Mouse (Mus musculus) adrenal gland, adult 2 months (tissue): ENCODE measurements at regions not wholly inside any gene's neighbourhood (a gene's known extent, or its start where the extent isn't known, plus 50 kb on each side); places are given as distances from the start of the nearest gene placed in this dataset.

Source experiments
- DNase-seq: peaks from one replicate; pipeline ENCODE4 v3.0.0; 2021

DNA sequence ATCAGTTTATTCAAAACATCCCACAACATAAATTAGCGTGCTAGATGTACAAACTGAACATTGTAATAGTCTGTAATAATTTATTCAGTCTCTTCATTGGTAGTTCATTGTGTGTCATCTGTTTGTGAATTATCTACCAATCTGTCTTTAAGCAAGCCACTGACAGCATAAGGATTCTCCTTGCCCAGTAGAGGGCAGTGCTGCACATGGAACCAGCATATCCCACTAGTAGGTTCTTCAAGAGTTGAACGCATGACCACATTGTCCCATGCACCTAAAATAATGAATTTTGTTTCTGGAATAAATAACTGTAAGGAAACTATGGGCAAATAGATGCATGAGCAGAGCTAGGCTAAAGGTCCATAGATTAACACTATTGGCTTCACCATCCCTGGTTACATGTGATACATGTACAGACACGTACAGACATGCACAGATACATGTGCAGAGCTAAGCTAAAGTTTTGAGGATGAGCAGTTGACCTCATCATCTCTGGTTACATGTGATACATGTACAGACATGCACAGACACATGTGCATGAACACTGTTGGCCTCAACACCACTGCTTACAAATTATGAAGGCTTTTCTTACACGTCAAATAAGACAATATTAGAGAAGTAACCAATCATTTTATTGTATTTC lies 143.0 kb upstream of the Ctnnd2 start:
- DNase-seq, result peak; percentile 20

DNA sequence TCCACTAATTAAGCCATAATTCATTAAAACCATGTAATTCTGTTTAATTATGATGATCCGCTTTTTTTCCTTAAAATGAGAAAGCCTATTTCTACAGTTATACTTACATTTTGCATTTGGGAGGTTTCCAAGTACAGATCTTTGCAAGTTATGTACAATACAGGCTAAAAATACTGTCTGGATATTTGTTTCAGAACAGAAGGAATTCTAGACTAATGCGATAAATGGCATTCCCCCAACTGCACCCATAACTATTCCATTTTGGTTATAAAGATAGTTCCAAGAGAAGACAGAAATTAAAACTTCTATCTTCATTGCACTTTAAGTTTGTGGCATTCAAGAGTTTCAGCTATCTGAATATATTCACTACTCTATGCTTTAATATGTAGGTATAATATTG lies 137.0 kb upstream of the Ctnnd2 start:
- DNase-seq, result no peak

DNA sequence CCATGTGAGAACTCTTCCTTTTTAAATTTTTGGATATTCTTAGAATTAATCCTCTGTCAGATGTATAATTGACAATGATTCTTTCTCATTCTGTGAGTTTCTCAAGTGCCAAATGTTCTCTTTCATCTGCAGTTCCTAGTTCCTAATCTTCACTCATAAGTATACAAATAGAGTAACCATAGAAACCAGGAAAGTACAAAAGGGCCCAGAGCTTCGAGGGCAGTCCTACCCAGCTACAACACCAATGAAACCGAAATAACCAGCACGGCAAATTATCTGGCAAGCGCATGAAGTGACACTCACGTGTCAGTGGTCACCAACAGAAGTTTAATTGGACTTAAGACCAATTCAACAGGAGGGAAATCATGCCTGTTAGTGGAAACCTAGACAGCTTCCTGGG lies 121.5 kb upstream of the Ctnnd2 start:
- DNase-seq, result no peak

DNA sequence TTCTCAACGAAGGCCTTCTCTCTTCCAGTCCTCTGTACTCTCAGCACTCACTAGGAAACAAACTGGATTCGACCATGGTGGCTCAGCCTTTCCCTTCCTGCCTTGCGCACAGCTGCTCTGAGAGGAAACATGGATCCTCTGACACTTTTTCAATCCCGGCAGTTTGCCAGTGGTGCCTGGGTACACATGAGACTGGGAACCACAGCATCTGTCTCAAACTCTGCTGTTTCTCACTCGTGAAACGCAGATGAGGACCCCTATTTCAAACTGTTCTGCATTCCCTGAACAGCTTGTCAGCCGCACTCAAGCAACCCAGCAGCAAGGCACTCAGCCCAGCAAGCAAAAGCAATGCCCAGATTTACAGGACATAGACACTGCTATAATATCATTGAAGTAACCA lies 112.6 kb upstream of the Ctnnd2 start:
- DNase-seq, result no peak

DNA sequence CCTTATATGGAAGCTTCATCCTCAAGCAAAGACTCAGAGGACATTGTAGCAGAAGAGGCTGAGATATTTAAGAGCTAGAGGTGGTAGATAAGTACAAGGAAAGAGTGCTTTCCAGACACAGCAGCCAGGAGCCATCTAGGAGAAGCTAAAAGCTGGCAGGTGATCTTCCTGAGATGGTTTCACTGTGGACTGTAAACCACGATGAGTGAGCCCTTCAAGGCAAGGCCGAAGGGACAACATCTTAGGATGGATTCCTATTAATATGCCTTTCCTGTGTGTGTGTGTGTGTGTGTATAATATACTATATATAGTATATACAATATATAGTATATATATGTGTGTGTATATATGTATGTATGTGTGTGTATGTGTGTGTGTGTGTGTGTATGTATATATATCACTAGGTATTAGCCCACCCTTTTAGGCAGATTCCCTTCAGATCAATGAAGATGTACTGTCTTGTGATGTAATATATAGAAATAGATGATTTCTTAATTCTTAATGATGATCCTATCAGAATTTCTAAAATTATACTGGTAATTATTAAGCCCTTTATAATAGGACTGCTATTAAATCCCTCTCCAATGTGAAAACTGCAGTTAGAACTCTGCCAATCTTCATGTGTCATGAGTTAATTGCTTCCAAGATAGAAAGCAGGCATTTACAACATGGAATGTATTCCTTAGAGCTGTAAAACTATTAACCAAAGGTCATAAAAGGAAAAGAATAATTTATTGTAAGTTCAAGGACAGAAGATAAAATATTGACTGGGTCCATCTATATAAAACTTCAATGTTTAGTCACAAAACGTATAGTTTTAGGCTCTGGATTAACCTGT lies 111.7 kb upstream of the Ctnnd2 start:
- DNase-seq, result no peak

DNA sequence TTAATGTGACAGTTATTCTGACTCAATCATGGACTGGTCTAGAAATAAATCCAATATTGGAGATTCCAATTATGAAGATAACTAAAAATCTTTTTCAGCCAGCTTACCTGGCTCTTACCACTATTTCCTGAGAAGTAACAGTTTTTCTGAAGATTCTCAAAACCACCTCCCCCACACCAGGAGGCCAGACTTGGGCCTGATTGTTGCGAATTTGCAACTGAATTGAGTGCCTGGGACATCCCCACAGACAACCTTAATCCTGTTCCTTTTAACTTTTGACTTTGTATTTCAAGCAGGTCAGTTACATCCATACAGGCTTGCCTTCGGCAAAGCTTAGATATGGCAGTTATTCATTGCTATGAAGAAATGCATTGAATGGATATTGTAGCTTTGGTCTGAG lies 100.7 kb upstream of the Ctnnd2 start:
- no peak for DNase-seq

DNA sequence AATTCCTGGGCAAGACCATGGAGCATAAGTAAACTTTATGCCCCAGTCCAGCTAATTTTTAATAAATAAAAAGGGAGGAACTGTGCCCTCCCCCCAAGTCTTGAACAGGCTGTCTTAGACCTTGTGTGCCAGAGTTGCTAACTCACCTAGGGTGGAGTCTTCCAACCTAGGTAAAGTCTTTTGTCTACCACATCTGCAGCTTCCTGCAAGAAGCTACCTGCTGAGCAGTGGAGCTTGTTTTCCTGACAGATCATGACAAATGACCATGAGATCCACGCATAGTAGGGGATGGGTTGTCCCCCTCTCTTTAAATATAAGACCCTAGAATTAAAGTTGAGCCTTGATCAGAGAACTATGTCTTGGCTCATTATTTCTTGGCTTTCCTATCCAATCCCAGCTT lies 100.1 kb upstream of the Ctnnd2 start:
- no peak for DNase-seq

DNA sequence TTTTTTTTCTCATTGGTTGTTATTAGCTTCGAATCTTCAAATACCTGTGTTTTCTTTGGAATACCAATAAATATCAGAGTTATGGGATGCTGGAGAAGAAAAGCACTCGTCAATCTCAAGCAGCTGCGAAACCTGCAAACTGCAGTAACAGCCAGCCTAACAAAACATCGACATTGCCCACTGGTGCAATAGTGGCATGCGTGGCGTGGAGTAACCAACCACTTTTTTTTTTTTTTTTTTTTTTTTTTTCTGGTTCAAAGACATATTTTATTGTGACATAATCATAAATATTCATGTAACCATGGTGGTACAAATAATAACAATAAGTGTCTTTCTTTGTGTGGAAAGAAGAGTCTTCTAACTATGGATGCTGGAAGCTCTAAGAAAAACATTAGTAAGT lies 85.3 kb upstream of the Ctnnd2 start:
- DNase-seq, result no peak

DNA sequence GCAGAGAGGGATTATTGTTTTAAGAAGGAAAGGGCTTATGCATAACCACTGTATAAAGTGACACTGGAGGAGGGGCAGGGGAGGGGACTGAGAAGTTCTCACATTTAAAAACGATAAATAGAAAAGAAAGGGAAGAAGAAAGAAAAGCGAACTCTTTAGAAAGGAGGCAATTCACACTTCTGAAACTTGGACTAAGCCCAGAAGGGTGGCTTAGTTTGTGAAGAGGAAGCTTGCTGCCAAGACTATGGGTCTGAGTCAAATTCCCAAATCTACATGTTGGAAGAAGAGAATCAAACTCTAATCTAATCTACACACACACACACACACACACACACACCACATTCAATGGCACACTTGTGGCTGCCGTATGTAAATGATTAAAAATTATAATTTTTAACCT lies 50.3 kb upstream of the Ctnnd2 start:
- DNase-seq, result no peak
